Mouse (Mus musculus) CD8-positive naive resting alpha-beta T cell, adult 2 months (primary cell): Measurements from ENCODE around the gene Maml3.

Source experiments
- DNase-seq, 2 experiments: peaks; one replicate each; pipeline ENCODE4 v3.0.0; 2022; ENCODE audit warnings: low read depth in 2 of 2, low spot score in 2 of 2

Maml3 gene

DNA sequence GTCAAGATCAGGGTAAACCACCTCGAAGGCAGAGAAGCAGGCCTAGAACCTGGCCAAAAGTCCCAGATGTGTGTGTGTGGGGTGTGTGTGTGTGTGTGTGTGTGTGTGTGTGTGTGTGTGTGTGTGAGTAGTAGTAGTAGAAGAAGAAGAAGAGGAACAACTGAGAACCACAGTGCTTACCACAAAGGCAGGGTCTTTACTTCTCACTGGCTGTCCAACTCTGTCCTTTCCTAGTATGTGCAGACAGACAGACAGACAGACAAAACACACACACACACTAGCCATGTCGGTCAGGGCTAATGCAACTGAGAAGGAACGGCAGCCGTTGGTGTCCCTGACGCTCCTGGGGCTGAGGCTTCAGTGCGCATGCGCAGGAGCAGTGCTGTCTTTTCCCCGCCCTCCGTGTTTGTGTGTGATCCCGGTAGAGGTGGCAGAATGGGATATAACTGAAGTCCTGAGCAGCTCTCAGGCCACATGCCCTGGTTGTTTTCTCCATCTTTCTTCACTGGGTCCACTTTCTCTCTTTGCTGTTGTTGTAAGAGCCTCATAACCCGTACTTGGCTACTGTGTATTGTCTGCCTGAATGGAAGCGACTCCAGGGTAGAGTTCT, 308.6 kb downstream of the Maml3 start:
- peak in 1 of 2 experiments; percentile 2 for DNase-seq

DNA sequence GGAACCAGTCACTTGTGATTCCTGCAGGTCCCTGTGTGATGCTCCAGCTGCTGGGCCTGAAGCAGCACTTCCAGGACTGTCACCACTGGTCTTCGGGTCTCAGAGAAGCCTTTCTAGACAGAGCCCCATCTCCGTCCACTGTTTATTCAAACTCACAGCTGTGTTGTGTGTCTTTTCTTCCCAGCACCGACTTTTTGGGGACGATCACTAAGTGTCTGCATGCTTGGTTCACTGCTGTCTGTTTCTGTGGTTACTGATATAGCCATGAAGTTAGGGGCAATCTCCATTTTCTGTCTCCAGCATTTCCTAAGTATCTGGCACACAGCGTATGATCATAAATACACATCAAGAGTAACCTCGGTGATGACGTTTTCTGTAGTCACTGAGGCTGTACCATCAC, 313.3 kb downstream of the Maml3 start:
- DNase-seq = no peak

DNA sequence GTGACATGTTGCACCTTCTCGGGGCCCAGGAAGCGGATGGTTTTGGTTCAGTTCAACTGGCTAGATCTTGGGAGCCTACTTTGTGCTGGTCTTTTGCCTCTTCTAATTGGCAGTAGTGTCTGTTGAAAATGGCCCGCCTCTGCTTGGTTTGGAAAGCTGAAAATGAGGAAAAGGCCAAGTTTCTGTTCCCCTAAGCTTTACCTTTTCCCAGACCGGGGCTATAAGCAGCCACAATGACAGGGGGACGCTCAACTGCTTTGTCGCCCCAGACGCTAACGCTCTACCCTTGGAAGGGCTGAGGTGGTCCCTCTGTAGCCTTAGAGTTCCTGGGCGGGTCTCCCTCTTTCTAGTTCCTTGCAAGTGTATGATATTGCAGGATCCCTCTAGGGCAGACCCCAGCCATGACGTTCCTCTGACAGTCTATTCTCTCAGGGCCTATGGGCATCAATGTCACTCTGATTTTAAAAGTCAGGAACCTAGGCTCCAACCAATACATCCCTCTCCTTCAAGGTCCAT, 315.4 kb downstream of the Maml3 start:
- DNase-seq = no peak

DNA sequence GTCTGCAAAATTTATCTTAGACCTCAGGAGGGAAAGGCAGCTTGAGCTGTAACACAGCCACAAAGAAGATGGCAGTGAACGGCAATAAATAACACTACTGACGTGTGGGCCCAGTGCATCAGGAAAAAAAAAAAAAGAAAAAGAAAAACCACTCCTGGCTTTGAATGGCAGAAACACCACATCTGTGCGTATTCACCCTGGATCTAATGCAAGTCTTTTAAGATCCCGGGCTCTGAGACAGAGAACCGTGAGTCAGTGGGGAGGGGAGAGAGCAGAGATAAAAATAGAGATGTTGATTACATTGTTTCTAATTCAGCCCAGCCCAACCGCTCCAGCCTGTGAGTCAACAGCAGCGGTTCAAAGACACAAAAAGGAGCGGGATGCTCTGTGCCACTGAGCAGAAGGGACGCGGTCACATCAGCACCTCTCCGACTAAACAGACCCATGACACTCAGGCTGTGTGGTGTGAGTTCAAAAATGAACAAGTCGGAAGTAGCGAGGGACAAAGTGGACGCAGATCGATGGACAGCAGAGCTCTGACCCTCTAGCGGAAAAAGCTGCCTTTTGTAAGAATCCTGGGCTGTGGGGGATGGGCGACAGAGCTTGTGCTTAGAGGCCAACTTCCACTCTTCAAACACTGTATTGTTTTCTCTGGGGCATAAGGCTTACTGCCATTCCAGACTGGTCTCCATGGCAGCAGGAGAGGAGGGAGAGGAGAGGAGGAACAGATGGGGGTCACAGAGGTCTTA, 316.1 kb downstream of the Maml3 start:
- DNase-seq = peak in 1 of 2 experiments; percentile 2

DNA sequence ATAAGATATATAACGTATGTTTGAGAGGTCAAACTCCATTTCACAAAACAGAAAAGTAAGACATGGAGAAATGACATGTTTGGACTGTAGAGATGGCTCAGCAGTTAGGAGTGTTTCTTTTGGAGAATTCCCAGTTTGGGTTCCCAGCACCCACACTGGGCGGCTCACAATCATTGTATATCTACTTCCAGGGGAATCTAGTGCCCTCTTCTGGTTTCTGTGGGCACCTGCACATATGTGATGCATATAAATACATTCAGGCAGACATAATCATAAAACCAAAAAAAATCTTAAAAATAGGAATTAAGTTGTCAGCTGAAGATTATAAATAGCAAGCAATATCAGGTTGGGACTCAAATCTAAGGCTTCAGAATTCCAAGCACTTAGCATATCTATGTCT, 316.9 kb downstream of the Maml3 start:
- no peak for DNase-seq

DNA sequence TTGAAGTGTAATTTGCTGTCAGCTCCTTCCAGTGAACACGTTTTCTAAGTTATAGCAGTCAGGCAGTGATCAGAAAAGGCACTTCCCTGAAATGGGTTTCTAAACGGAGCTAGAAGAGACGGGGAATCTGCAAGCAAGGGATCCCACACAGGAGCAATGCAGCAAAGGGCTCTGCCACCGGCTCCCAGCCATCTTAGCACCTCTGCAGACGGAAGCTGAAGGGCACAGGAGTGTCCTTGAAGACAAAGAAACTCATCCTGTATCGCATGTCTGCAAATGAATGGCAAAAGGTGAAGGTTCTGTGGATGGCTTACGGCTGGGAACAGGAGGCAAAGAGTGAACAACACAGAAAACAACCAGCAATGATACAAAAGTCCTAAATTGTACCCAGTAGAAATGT, 319.1 kb downstream of the Maml3 start:
- DNase-seq = no peak

DNA sequence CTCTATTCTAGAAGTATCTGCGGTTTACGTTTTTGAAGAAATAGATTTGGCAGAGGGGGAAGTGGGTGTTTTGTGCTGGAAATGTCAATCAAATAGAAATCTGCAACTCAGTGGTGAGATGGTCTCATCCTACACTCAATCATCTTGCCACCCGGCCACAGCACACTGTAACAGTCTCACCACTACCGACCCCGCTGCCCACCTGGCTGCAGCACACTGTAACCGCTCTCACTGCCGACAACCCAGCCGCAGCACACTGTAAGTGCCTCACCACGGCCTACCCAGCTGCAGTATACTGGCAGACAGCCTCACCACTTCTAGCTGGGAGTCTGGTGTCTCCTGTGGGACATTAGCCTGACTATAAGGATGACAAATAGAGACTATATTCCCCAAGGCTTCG, 322.7 kb downstream of the Maml3 start:
- no peak for DNase-seq

DNA sequence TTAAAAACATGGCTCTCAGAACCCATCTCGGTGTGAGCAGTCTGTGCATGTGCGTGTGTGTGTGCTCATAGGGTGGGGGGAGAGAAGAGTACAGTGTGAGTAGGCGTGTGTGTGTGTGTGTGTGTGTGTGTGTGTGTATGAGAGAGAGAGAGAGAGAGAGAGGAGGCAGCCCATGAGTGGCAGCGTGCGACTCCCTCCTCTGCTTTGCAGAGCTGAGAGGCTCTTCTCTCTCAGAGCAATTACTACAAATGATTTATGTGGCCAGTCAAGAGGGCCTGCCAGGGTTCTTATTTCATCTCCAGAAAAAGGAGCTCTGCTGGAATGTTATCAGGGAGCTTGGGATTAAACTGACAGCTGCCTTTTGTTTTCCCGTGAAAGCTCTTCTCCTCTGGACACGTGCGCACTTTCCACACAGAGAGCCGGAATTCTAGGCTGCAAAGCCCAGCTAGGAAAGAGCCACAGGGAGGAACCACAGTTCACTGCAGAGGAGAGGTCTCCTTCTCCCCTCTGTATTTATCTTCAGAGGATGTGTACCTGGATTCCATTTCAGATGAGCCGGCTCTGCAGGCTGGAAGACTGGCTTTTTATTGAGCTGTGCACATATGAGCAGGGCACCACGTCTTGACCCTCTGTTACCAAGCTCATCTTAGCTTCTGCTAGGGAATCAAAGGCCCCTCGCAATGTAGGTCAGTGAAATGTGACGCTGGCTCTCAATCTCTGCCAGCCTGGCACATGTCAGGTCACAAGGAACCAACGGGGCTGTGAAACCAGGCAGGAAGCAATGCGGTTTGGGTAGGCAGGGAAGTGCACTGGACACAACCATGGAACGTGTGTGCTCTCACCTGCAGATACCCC, 325.9 kb downstream of the Maml3 start:
- DNase-seq = no peak

DNA sequence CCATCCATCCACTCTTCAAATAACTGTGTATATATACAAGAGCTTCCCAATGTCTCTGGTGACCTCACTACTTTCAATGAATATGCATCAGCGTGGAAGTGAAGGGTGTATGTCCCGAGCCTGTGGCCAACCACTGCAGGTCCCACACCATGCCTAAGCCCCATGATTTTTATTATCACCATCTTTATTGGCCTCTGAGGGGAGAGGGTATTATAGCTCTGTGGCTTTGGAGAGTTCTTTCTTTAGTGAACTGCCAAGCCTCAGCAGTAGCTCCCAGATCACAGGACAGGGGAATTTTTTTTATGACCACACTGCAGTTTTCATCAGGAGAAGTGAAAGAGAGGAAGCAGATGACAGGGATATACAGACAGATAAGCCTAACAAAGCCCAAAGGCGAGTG, 326.7 kb downstream of the Maml3 start:
- DNase-seq = no peak

DNA sequence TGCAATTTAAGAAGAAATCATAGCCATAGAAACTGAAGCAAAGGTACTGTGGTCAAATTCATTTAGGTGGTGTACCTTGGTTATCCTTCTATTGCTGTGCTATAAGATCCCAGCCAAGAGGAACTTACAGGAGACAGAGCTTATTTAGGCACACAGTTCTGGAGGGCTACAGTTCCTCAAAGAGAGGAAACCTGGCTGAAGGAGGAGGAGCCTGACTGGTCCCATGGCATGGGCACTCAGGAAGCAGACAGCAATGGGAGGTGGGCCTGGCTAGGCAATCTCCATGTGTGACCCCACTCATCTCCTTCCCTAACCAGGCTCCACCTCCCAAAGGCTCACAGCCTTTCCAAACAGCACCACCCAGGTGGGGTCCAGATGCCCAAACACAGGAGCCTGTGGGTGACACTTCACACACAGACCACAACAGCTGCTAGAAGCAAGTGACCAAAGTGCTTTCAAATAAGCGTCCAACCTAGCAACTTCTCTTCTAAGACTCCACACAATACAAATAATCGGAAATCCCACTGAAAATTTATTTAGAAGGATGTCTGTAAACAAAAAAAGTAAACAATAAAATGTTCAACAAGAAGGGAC, 328.8 kb downstream of the Maml3 start:
- DNase-seq = no peak

DNA sequence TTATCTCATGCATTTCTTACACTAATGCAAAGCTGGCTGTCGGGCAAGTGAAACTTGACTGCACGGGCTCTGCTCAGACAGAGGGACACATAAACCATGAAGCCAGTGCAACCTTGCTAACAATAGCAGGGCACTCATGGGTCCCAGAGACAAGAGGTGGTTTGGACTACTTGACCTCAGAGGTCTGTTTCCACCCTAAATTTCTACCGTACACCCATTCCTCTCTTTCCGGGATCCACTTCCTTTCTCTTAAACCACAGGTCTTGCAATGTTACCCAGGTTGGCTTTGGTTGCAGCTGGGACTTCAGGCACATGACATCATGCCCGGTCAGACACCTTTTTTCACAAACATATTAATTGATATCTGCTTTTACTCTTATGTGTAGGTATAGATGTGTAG, 331.3 kb downstream of the Maml3 start:
- DNase-seq = no peak

DNA sequence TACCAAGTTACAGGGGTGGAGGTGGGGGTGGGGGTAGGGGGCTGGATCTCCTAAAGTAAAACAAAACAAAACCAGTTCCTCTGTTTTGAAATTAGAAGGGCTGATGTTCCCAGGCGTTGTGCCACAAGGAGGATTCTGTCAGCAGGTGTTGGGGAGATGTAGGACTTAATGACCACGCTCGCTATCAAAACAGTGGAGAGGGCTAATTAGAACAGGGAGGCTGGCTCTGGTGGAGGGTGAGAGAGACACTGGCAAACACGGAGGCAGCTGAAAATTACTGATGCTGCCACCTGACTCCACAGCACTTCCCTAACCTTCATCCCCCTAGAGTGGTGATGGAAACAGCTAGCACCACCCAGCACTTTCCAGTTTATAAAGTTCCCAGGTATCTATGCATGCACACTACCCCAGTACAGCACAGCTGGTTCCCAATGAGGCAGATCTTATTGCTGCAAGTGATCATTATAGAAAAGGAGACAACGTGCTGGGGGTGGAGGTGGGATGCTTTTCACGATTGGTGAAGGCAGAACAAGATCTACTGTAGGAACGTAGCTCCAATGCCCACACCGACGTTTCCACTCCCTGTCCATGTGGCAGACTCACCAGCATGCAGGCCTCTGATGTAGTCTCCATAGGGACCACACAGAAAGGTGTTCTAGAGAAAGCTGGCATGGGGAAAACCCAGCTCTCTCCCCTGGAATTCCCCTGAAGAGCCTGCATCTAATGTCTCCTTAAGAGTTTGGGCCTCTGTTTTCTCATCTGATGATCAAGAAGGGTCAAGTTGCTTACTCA, 332.8 kb downstream of the Maml3 start:
- DNase-seq = no peak

DNA sequence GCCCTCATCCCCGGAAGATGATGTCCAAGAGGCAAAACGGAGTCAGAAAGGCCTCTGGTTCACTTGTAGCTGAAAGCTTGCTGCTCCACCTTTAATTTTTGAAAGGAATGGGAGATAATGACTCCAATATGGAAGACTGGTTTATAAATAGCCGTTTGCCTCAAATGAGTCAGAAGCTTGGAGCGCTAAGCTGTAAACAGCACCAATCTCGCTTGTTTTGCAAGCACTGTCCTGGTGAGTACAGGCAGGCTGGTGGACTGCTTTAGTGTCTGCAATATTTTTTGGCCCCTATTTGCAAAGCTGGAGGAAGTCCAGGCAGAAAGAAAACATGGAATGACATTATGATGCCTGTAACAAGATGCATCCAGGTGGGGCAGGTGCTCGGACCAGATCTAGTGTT, 335.7 kb downstream of the Maml3 start:
- DNase-seq = no peak

DNA sequence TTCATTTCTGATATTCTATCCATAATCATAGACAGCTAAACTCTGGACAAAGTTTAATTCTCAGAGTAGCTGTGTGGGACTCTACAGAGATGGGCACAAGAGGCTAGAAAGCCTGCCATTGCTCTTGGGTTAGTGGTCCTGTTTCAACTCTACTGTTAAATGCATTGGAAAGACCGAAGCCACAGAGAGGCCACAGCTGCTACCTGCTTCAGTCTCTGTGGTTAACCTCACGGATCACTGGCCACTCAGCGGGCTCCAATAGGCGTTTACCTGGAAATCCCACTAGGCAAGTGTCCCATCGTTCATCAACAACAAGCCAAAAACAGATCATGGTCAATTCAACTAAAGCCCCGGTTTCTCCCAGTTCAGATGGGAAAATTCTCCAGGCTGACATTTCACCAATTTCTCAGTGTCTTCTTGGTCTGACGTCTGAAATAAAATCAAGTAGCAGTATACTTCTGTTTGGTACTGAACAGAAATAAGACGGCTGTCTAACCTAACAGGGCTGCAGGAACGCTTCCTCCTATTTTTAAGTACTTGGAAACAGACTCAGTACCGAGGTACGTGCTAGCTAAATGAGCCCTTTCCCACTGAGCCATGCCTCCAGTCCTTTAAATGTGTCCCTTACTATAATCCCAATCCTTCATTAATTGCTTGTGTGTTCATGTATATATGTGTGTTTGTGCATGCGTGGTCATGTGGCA, 339.5 kb downstream of the Maml3 start:
- DNase-seq = no peak

DNA sequence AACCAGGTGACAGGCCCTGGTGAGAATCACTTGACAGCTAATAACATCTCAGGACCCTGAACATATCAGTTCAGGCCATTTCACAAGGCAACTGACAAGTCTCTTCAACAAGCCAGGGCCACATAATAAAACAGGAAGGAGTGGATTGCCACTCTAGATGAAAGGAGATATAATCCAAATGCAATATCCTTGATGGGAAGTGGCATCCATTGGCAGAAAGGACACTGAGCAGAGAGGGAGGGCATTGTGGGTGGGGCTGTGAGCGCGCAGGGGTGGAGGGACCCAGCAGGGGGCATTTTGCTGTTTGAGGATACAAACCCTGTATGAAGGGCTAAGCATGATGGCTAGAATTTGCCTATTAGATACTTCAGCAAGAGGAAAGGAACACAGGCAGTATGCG, 340.7 kb downstream of the Maml3 start:
- DNase-seq = no peak

DNA sequence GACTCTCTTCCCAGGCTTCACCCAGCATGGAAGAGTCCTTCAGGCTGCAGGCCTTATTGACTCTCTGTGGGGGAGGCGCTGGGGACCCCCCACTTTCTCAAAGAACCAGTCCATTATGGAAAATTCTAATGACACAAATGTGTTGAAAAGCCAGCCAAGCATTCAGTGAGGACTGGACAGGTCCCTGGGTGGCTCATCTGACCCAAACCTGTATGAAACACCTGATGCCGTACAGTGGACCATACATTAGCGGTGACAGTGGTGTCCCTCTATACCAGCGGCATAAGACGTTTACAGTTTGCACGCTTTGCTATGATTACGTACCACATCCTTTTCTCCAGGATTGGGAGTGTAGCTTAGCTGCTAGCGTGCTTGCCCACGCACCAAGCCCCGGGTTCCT, 342.0 kb downstream of the Maml3 start:
- no peak for DNase-seq

DNA sequence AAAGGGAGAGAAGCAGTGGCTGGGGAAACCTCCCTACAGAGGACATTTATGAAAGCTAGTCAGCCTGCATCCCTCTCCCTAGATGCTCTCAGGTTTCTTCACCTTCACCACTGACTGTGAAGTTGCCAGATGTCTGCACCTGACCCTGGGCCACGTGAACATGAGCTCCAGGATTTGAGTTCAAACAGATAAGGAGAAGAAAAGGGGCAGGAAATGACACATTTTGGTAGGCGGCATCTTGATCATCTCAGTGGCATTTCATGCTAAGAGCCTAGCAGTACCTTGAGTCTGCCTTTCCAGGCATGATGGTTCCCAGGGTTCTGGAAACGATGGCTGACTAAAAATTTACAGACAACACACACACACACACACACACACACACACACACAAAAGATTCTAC, 345.3 kb downstream of the Maml3 start:
- DNase-seq = no peak

DNA sequence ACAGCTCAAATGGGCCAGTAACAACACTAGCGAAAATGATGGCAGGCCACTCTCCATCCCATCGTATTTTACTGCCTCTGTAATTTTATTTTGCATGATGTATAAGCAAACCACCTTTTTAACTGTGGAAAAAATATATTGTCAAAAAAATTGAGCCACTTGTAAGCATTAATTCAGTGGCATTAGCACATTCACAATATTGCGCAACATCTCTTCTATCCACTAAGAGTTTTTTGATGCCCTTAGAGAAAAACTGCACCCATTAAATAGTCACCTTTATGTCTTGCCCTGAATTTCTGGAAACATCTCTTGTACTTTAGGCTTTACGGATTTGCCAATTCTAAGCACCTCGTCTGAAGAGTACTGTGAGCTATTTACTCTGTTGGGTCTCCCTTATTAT, 347.8 kb downstream of the Maml3 start:
- DNase-seq = no peak

DNA sequence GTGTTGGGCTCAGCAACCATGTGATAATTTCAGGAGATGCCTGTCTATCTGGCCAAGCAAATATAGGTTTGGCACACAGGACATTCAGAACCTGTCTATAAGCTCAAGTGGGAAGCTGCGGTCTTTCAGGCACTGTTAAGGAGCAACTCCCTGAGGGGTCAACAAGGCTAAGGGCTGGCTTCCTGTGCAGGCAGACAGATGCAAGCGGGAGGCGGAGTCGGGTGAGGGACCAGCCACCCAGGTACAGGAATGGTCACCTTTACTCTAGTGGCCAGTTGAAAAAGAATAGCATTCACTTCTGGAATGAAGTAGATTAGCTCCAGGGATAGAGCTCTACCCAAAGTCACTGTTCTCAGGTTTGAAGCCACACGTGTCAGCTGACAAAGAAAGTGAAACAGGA, 348.6 kb downstream of the Maml3 start:
- no peak for DNase-seq

DNA sequence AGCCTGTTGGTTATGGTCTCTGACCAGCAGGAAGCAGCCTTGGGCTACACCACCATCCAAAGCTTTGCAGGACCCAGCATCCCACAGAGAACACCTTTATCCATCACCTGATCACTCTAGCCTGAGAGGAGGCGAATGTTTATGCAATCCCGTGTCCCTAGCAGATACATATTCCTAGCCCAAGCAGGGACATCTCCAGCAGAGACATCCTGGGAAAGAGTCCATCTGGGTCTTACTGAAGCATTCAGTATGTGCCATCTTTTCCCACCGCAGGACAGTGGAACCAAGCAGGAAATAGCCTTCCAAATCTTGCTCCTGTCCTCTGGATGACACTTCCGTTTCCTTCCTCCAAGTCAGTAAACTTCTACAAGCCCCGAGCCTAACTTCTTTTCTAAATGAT, 351.6 kb downstream of the Maml3 start:
- DNase-seq = no peak
